Mouse (Mus musculus) spleen, postnatal 10 days (tissue): ENCODE results near the gene Rcn2.
"Not testable (repeated sequence)": the region's sequence is repeated elsewhere in the genome, so short reads cannot be mapped to it uniquely, and the experiment has no call there.

ENCODE experiments used
- DNase-seq, 2 experiments: peaks; one replicate each; pipeline ENCODE4 v3.0.0; 2021 to 2022; ENCODE audit warnings: low spot score in 2 of 2

Gene Rcn2

GRCm38 (mm10) chr9:56041372-56042180 lies at the start of gene Rcn2:
Gene Rcn2 (plus strand): TSS chr9:56041845.
- peak; percentile 93 to 95 for DNase-seq

GRCm38 (mm10) chr9:56004679-56005078 lies 37.0 kb upstream of the Rcn2 start:
- not testable (repeated sequence) for DNase-seq

GRCm38 (mm10) chr9:56010450-56010849 lies 31.2 kb upstream of the Rcn2 start, which contains the start of gene 4930563M21Rik:
Gene 4930563M21Rik (minus strand): TSS chr9:56010550.
- DNase-seq, result no peak

GRCm38 (mm10) chr9:56024772-56025171 lies 16.9 kb upstream of the Rcn2 start:
- DNase-seq, result no peak

- peak in 1 of 2 experiments; percentile 15 for DNase-seq
Measured at GRCm38 (mm10) chr9:56027292-56027691, 14.4 kb upstream of the Rcn2 start.

GRCm38 (mm10) chr9:56032219-56032618 lies 9.4 kb upstream of the Rcn2 start:
- no peak for DNase-seq

GRCm38 (mm10) chr9:56042181-56042621 lies 556 bp downstream of the Rcn2 start:
- no peak for DNase-seq

GRCm38 (mm10) chr9:56053796-56054195 lies 12.2 kb downstream of the Rcn2 start:
- DNase-seq, result no peak

- no peak for DNase-seq
Measured at GRCm38 (mm10) chr9:56056147-56056546, 14.5 kb downstream of the Rcn2 start.

GRCm38 (mm10) chr9:56062336-56062735 lies 20.7 kb downstream of the Rcn2 start:
- DNase-seq, result no peak

- no peak for DNase-seq
Measured at GRCm38 (mm10) chr9:56065011-56065410, 23.4 kb downstream of the Rcn2 start.

GRCm38 (mm10) chr9:56067964-56068363 lies 26.3 kb downstream of the Rcn2 start:
- DNase-seq, result no peak

GRCm38 (mm10) chr9:56068630-56069029 lies 27.0 kb downstream of the Rcn2 start:
- DNase-seq, result no peak

GRCm38 (mm10) chr9:56072861-56073260 lies 31.2 kb downstream of the Rcn2 start:
- no peak for DNase-seq

- DNase-seq, result no peak
Measured at GRCm38 (mm10) chr9:56074863-56075262, 33.2 kb downstream of the Rcn2 start.

- DNase-seq, result peak; percentile 38 to 70
Measured at GRCm38 (mm10) chr9:56075264-56075663, 33.6 kb downstream of the Rcn2 start.

- DNase-seq, result peak in 1 of 2 experiments; percentile 66
Measured at GRCm38 (mm10) chr9:56075901-56076620, 34.4 kb downstream of the Rcn2 start.

- no peak for DNase-seq
Measured at GRCm38 (mm10) chr9:56079587-56079986, 37.9 kb downstream of the Rcn2 start.

GRCm38 (mm10) chr9:56086524-56086923 lies 44.9 kb downstream of the Rcn2 start:
- DNase-seq, result no peak

- peak; percentile 60 to 78 for DNase-seq
Measured at GRCm38 (mm10) chr9:56089778-56090520, 48.3 kb downstream of the Rcn2 start, which contains the start of gene Pstpip1. Gene Pstpip1 (plus strand): TSS chr9:56089962.

- DNase-seq, result no peak
Measured at GRCm38 (mm10) chr9:56090546-56091225, 49.0 kb downstream of the Rcn2 start.
